Mouse (Mus musculus): ENCODE data around the gene Esyt1. TPM values are rescaled to one million over a fixed set of nuclear protein-coding genes. Genes with fewer than 3 reads are reported as not detected.
"Not testable (repeated sequence)": the region's sequence is repeated elsewhere in the genome, so short reads cannot be mapped to it uniquely, and the experiment has no call there.

Esyt1 gene
- polyA plus RNA-seq, 1 experiment from 2014 or later, result 28.4 TPM

DNA sequence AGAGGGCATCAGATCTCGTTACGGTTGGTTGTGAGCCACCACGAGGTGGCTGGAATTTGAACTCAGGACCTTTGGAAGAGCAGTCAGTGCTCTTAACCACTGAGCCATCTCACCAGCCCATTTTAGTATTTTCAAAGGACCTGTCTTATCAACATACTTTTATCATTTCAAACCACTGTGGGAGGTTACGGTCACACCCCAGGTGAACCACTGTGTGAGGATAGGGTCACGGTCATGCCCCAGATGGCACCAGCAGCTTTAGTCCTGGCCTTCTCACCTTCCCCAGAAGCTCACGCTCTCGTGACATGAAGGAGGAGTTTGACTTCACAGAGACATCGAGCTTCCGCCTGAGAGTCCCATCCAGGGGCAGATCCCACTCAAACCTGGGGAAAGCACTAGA lies 14.5 kb downstream of the Esyt1 start:
- Histone ChIP-seq H3K4me2 (replicated peaks) (no peak overlapping the region), H3K4me3 (replicated peaks) (no peak overlapping the region), H3K4me1 (replicated peaks) (no peaks in the 10 kb centered on the region), H3K27ac (no peak overlapping the region), H3K27me3 (replicated peaks) (no peaks in the 10 kb centered on the region), H3K9me3 (no peaks in the 10 kb centered on the region), H3K9ac (no peak overlapping the region), H3K36me3 (0 out of 2 replicates have a peak, but pooled peaks cover 14% of the 10 kb centered on the region)
- 89% methylated on average over 9 of the region's 9 CpGs for WGBS
- no peak for ATAC-seq

DNA sequence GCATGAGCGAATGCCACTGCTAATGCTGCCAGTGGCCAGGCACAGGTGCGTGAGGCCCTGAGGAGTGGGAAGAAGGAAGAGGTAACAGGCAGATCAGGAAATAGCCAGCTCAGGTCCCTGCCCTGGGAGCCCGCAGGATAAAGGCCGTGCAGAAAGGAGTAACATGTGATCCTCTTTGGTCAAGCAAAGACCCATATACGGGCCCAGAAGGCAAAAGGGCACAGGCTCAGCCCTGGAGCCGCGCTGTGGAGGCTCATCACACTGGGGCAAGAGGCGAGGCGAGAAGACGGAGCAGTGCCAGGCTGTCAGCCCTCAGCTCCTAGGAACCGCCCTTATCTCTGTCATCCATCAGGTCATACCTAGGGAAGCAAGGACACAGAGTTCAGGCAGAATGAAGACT lies 15.4 kb downstream of the Esyt1 start:
- Histone ChIP-seq H3K9ac (no peak overlapping the region), H3K4me3 (replicated peaks) (no peak overlapping the region), H3K4me1 (replicated peaks) (no peaks in the 10 kb centered on the region), H3K4me2 (replicated peaks) (no peak overlapping the region), H3K27ac (no peak overlapping the region), H3K27me3 (replicated peaks) (no peaks in the 10 kb centered on the region), H3K36me3 (0 out of 2 replicates have a peak, but pooled peaks cover 11% of the 10 kb centered on the region), H3K9me3 (no peaks in the 10 kb centered on the region)
- no peak for ATAC-seq
- WGBS, result 85% methylated on average over 11 of the region's 11 CpGs

- Histone ChIP-seq H3K4me2 (replicated peaks) (no peak overlapping the region), H3K27me3 (replicated peaks) (no peaks in the 10 kb centered on the region), H3K4me1 (replicated peaks) (0 out of 2 replicates have a peak, but pooled peaks cover 2% of the 10 kb centered on the region), H3K9ac (no peak overlapping the region), H3K27ac (no peak overlapping the region), H3K36me3 (0 out of 2 replicates have a peak, but pooled peaks cover 8% of the 10 kb centered on the region), H3K9me3 (no peaks in the 10 kb centered on the region), H3K4me3 (replicated peaks) (no peak overlapping the region)
- WGBS, result 66% methylated on average over 4 of the region's 4 CpGs
- ATAC-seq, result no peak
Observed at GRCm38 (mm10) chr10:128509831-128510230, 15.8 kb downstream of the Esyt1 start.

- H3K4me3 ChIP-seq (replicated peaks), result no peak overlapping the region
- H3K9ac ChIP-seq, result no peak overlapping the region
- ATAC-seq, result no peak
- H3K9me3 ChIP-seq, result no peaks in the 10 kb centered on the region
- H3K27ac ChIP-seq, result no peak overlapping the region
- 91% methylated on average over 9 of the region's 9 CpGs for WGBS
- H3K36me3 ChIP-seq, result 0 out of 2 replicates have a peak, but pooled peaks cover 7% of the 10 kb centered on the region
- no peak overlapping the region for H3K4me2 ChIP-seq (replicated peaks)
- H3K27me3 ChIP-seq (replicated peaks), result no peaks in the 10 kb centered on the region
- 0 out of 2 replicates have a peak, but pooled peaks cover 4% of the 10 kb centered on the region for H3K4me1 ChIP-seq (replicated peaks)
Observed at GRCm38 (mm10) chr10:128509203-128509602, 16.5 kb downstream of the Esyt1 start.

DNA sequence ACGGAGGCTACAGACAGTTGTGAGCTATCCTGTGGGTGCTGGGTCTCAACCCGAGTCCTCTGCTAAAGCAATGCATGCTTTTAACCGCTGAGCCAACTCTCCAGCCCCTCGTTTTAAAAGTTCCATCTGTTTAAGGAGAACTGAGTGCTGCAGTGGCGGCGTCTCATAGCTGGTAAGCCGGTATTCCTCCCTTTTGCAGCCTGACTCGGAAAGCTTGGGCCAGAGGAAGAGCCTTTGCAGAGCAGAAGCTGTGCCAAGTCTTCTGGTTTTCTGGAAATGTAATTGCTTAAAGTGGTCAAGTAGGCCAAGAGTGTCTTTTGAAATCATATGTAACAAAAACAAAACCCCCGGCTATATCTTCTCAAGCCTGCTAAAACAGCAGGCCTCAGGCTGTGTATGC lies 17.4 kb downstream of the Esyt1 start:
- WGBS, result 62% methylated on average over 9 of the region's 9 CpGs
- H3K27me3 ChIP-seq (replicated peaks), result no peaks in the 10 kb centered on the region
- no peak for ATAC-seq
- H3K4me1 ChIP-seq (replicated peaks), result 0 out of 2 replicates have a peak, but pooled peaks cover 4% of the 10 kb centered on the region
- no peak overlapping the region for H3K9ac ChIP-seq
- no peaks in the 10 kb centered on the region for H3K9me3 ChIP-seq
- no peak overlapping the region for H3K4me2 ChIP-seq (replicated peaks)
- H3K4me3 ChIP-seq (replicated peaks), result no peak overlapping the region
- peak overlapping the region; percentile 9; the same call in 1 of the 2 replicates for H3K27ac ChIP-seq
- H3K36me3 ChIP-seq, result 0 out of 2 replicates have a peak, but pooled peaks cover 7% of the 10 kb centered on the region

DNA sequence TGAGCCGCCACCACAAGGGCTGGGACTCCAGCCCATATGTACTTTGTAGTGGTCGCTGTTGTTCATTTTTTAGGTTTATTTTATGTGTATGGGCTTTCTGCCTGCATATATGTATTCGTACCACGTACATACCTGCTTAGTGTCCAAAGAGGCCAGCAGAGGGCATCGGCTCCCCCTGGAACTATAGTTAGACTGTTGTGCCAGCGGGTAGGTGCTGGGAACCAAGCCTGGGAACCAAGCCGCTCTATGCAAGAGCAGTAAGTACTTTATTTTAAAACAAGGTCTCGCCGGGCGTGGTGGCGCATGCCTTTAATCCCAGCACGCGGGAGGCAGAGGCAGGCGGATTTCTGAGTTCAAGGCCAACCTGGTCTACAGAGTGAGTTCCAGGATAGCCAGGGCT lies 19.7 kb downstream of the Esyt1 start:
- 94% methylated on average over 14 of the region's 14 CpGs for WGBS
- ATAC-seq, result no peak

GRCm38 (mm10) chr10:128505371-128505667 lies 20.4 kb downstream of the Esyt1 start:
- not testable (repeated sequence) for H3K9me3 ChIP-seq; H3K36me3 ChIP-seq; ATAC-seq; H3K27ac ChIP-seq; H3K4me2 ChIP-seq (replicated peaks); H3K4me3 ChIP-seq (replicated peaks); H3K27me3 ChIP-seq (replicated peaks); H3K9ac ChIP-seq
- WGBS, result 90% methylated on average over 5 of the region's 5 CpGs
- H3K4me1 ChIP-seq (replicated peaks), result peaks cover 11% of the 10 kb centered on the region

More for the DNA sequence above, 19.7 kb downstream of the Esyt1 start:
- H3K27ac ChIP-seq, result no peak overlapping the region
- no peak overlapping the region for H3K9ac ChIP-seq
- peaks cover 11% of the 10 kb centered on the region for H3K4me1 ChIP-seq (replicated peaks)
- H3K9me3 ChIP-seq, result no peaks in the 10 kb centered on the region
- H3K27me3 ChIP-seq (replicated peaks), result no peaks in the 10 kb centered on the region
- no peak overlapping the region for H3K4me3 ChIP-seq (replicated peaks)
- H3K4me2 ChIP-seq (replicated peaks), result no peak overlapping the region
- no peaks in the 10 kb centered on the region for H3K36me3 ChIP-seq

DNA sequence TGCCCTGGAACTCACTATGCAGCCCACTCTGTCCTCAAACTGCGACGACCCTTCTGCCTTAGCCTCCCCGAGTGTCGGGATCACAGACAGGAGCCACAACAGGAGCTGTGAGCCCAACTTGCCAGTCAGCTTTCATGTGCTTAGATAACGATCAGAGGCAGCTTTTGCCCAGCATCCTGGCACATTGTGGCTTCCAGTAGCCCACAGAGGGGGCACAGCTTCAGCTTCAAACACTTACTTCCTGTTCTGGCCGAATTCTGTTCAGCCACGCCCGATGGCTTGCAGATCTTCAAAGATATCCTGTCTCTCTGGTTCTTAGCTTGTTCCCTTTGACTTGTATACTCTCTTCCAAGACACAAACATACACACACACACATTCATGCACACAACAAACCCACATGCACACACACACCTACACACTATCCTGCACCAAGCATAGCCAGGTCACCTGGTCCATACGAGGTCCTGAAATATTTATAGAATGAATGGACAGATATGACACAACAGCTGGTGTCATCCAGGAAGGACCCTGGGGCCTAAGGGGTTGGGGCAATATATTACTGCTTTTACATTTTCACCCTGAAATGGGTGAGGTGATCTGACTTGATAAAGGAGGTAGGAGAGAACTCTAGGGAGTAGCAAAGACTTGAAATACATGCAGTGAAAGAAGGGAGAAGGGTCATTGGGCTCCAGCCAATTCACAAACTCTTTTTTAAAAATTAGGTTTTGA lies 20.9 kb downstream of the Esyt1 start:
- no peak overlapping the region for H3K4me3 ChIP-seq (replicated peaks)
- no peak overlapping the region for H3K4me2 ChIP-seq (replicated peaks)
- no peak overlapping the region for H3K27ac ChIP-seq
- no peaks in the 10 kb centered on the region for H3K9me3 ChIP-seq
- 0 out of 2 replicates have a peak, but pooled peaks have one; percentile 9 for ATAC-seq
- no peaks in the 10 kb centered on the region for H3K27me3 ChIP-seq (replicated peaks)
- peaks cover 11% of the 10 kb centered on the region for H3K4me1 ChIP-seq (replicated peaks)
- no peak overlapping the region for H3K9ac ChIP-seq
- no peaks in the 10 kb centered on the region for H3K36me3 ChIP-seq
- 61% methylated on average over 9 of the region's 9 CpGs for WGBS

GRCm38 (mm10) chr10:128504012-128504411 lies 21.7 kb downstream of the Esyt1 start:
- no peaks in the 10 kb centered on the region for H3K27me3 ChIP-seq (replicated peaks)
- ATAC-seq, result no peak
- H3K9me3 ChIP-seq, result no peaks in the 10 kb centered on the region
- no peak overlapping the region for H3K4me3 ChIP-seq (replicated peaks)
- H3K27ac ChIP-seq, result no peak overlapping the region
- WGBS, result 64% methylated on average over 3 of the region's 3 CpGs
- H3K36me3 ChIP-seq, result no peaks in the 10 kb centered on the region
- no peak overlapping the region for H3K9ac ChIP-seq
- H3K4me2 ChIP-seq (replicated peaks), result no peak overlapping the region
- H3K4me1 ChIP-seq (replicated peaks), result peaks cover 11% of the 10 kb centered on the region

DNA sequence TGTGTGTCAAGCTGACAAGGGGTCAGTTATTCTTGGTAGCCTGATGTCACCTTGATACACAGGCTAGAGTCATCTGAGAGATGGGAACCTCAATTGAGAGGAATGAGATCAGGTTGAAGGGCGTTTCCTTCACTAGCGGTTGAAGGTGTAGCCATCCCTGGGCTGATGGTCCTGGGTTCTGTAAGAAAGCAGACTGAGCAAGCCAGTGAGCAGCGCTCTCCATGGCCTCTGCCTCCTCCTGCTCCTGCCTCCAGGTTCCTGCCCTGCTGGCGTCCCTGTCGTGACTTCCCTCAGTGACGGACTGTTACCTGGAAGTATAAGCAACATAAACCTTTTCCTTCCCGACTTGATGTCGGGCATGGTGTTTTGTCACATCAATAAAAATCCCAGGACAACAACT lies 22.1 kb downstream of the Esyt1 start:
- no peak for ATAC-seq
- no peak overlapping the region for H3K9ac ChIP-seq
- H3K9me3 ChIP-seq, result no peaks in the 10 kb centered on the region
- no peaks in the 10 kb centered on the region for H3K27me3 ChIP-seq (replicated peaks)
- H3K4me3 ChIP-seq (replicated peaks), result no peak overlapping the region
- no peaks in the 10 kb centered on the region for H3K36me3 ChIP-seq
- no peak overlapping the region for H3K27ac ChIP-seq
- WGBS, result 81% methylated on average over 8 of the region's 8 CpGs
- H3K4me1 ChIP-seq (replicated peaks), result peaks cover 11% of the 10 kb centered on the region
- no peak overlapping the region for H3K4me2 ChIP-seq (replicated peaks)

GRCm38 (mm10) chr10:128502341-128502740 lies 23.3 kb downstream of the Esyt1 start:
- H3K4me3 ChIP-seq (replicated peaks), result no peak overlapping the region
- H3K4me1 ChIP-seq (replicated peaks), result peaks cover 14% of the 10 kb centered on the region
- no peaks in the 10 kb centered on the region for H3K36me3 ChIP-seq
- H3K4me2 ChIP-seq (replicated peaks), result no peak overlapping the region
- 0 out of 2 replicates have a peak overlapping the region, but pooled peaks have one; percentile 36 for H3K27ac ChIP-seq
- ATAC-seq, result no peak
- H3K9me3 ChIP-seq, result no peaks in the 10 kb centered on the region
- no peak overlapping the region for H3K9ac ChIP-seq
- no peaks in the 10 kb centered on the region for H3K27me3 ChIP-seq (replicated peaks)
- WGBS, result 48% methylated on average over 5 of the region's 5 CpGs

- H3K36me3 ChIP-seq, result no peaks in the 10 kb centered on the region
- no peaks in the 10 kb centered on the region for H3K9me3 ChIP-seq
- no peaks in the 10 kb centered on the region for H3K27me3 ChIP-seq (replicated peaks)
- H3K9ac ChIP-seq, result peak overlapping the region; percentile 66
- H3K27ac ChIP-seq, result peak overlapping the region; percentile 88
- peaks cover 18% of the 10 kb centered on the region for H3K4me1 ChIP-seq (replicated peaks)
- peak; percentile 50 for ATAC-seq
- H3K4me2 ChIP-seq (replicated peaks), result peak overlapping the region; percentile 83
- peak overlapping the region; percentile 57 for H3K4me3 ChIP-seq (replicated peaks)
- whole genome bisulfite sequencing, result 2% methylated on average over 21 of the region's 21 CpGs
Observed at GRCm38 (mm10) chr10:128499116-128499671, 26.5 kb downstream of the Esyt1 start.

GRCm38 (mm10) chr10:128498590-128498989 lies 27.1 kb downstream of the Esyt1 start, which contains the start of gene Myl6b:
Myl6b (minus strand) TSS chr10:128498685.
- peak; percentile 91 for ATAC-seq
- H3K27me3 ChIP-seq (replicated peaks), result no peaks in the 10 kb centered on the region
- H3K9me3 ChIP-seq, result no peaks in the 10 kb centered on the region
- peaks cover 18% of the 10 kb centered on the region for H3K4me1 ChIP-seq (replicated peaks)
- H3K36me3 ChIP-seq, result no peaks in the 10 kb centered on the region
- H3K4me3 ChIP-seq (replicated peaks), result peak within 1 kb of the TSS; percentile 57
- H3K27ac ChIP-seq, result peak within 1 kb of the TSS; percentile 88
- peak within 1 kb of the TSS; percentile 66 for H3K9ac ChIP-seq
- WGBS, result under 1% methylated on average over 27 of the region's 27 CpGs
- peak within 1 kb of the TSS; percentile 83 for H3K4me2 ChIP-seq (replicated peaks)

Data from intestine, embryonic 15.5 days (tissue).